Mouse (Mus musculus): ENCODE data around the gene Hrk.

The Hrk gene

GRCm38 (mm10) chr5:118167561-118167995 lies 3.1 kb downstream of the Hrk start:
- no peak for DNase-seq

GRCm38 (mm10) chr5:118169222-118170221 lies 5.1 kb downstream of the Hrk start:
- DNase-seq: peak; percentile 36

GRCm38 (mm10) chr5:118170888-118171529 lies 6.6 kb downstream of the Hrk start:
- peak; percentile 47 for DNase-seq

- DNase-seq: peak; percentile 80
Observed at GRCm38 (mm10) chr5:118171665-118172064, 7.2 kb downstream of the Hrk start.

GRCm38 (mm10) chr5:118172078-118172723 lies 7.8 kb downstream of the Hrk start:
- no peak for DNase-seq

- DNase-seq: no peak
Observed at GRCm38 (mm10) chr5:118174310-118175009, 10.0 kb downstream of the Hrk start.

- no peak for DNase-seq
Observed at GRCm38 (mm10) chr5:118175137-118175536, 10.7 kb downstream of the Hrk start.

GRCm38 (mm10) chr5:118177640-118178039 lies 13.2 kb downstream of the Hrk start:
- DNase-seq: peak; percentile 51

- no peak for DNase-seq
Observed at GRCm38 (mm10) chr5:118186903-118187633, 22.6 kb downstream of the Hrk start.

- DNase-seq: no peak
Observed at GRCm38 (mm10) chr5:118188356-118188755, 23.9 kb downstream of the Hrk start.

- DNase-seq: no peak
Observed at GRCm38 (mm10) chr5:118190491-118190890, 26.0 kb downstream of the Hrk start.

- no peak for DNase-seq
Observed at GRCm38 (mm10) chr5:118192221-118192620, 27.8 kb downstream of the Hrk start.

- DNase-seq: no peak
Observed at GRCm38 (mm10) chr5:118197421-118197820, 33.0 kb downstream of the Hrk start.

GRCm38 (mm10) chr5:118199670-118200069 lies 35.2 kb downstream of the Hrk start:
- no peak for DNase-seq

- no peak for DNase-seq
Observed at GRCm38 (mm10) chr5:118204675-118205440, 40.4 kb downstream of the Hrk start.

- no peak for DNase-seq
Observed at GRCm38 (mm10) chr5:118205852-118206251, 41.4 kb downstream of the Hrk start.

- DNase-seq: peak; percentile 26
Observed at GRCm38 (mm10) chr5:118214012-118214411, 49.6 kb downstream of the Hrk start.

- DNase-seq: peak; percentile 92
Observed at GRCm38 (mm10) chr5:118214418-118215154, 50.1 kb downstream of the Hrk start.

- DNase-seq: no peak
Observed at GRCm38 (mm10) chr5:118217410-118217809, 53.0 kb downstream of the Hrk start.

GRCm38 (mm10) chr5:118223142-118223757 lies 58.8 kb downstream of the Hrk start:
- no peak for DNase-seq

All from right cerebral cortex, postnatal 25 days (tissue).